Mouse (Mus musculus): ENCODE results near the gene Rfx2. TPM values are rescaled to one million over a fixed set of nuclear protein-coding genes. Genes with fewer than 3 reads are reported as not detected.
A peak's percentile ranks its signal among the peaks of the same experiment; 100 is the strongest.

The Rfx2 gene
- polyA plus RNA-seq, 1 experiment: 13.6 TPM

GRCm38 (mm10) chr17:56858216-56858615 is 27.4 kb upstream of the Rfx2 start:
- Histone ChIP-seq H3K4me3 (ENCODE audit: extremely low read depth, insufficient read depth, insufficient read length) (no peak overlapping the region), H3K4me1 (ENCODE audit: control insufficient read depth, insufficient read depth, insufficient read length) (peaks cover 3% of the 10 kb centered on the region; the same call in 1 of the 2 replicates), H3K36me3 (ENCODE audit: control insufficient read depth, insufficient read depth, low read length) (no peaks in the 10 kb centered on the region), H3K27me3 (ENCODE audit: control insufficient read depth, insufficient read depth, low read length) (no peaks in the 10 kb centered on the region), H3K27ac (ENCODE audit: insufficient read depth, low read length) (no peak overlapping the region)
- TF ChIP-seq CTCF (IDR thresholded peaks at IDR 0.05; ENCODE audit: extremely low read depth, insufficient read depth, insufficient read length, insufficient replicate concordance): peak; percentile 77; the same call in 1 of the 2 replicates
- no peak for TF ChIP-seq POLR2A (IDR thresholded peaks at IDR 0.05; ENCODE audit: low read depth, low read length)
- DNase-seq (ENCODE audit: low read depth in 1 of 2, low spot score in 2 of 2): peak; percentile 41 to 67
- 50% methylated on average over 4 of the region's 4 CpGs for WGBS

- no peak overlapping the region for H3K27ac ChIP-seq (ENCODE audit: insufficient read depth, low read length)
- H3K27me3 ChIP-seq (ENCODE audit: control insufficient read depth, insufficient read depth, low read length): no peaks in the 10 kb centered on the region
- H3K4me3 ChIP-seq (ENCODE audit: extremely low read depth, insufficient read depth, insufficient read length): no peak overlapping the region
- 35% methylated on average over 3 of the region's 3 CpGs for WGBS
- H3K36me3 ChIP-seq (ENCODE audit: control insufficient read depth, insufficient read depth, low read length): no peaks in the 10 kb centered on the region
- no peak for DNase-seq (ENCODE audit: low read depth in 1 of 2, low spot score in 2 of 2)
- TF ChIP-seq CTCF (IDR thresholded peaks at IDR 0.05; ENCODE audit: extremely low read depth, insufficient read depth, insufficient read length, insufficient replicate concordance): no peak
- TF ChIP-seq POLR2A (IDR thresholded peaks at IDR 0.05; ENCODE audit: low read depth, low read length): no peak
- no peaks in the 10 kb centered on the region; the same call in 1 of the 2 replicates for H3K4me1 ChIP-seq (ENCODE audit: control insufficient read depth, insufficient read depth, insufficient read length)
Observed at GRCm38 (mm10) chr17:56855421-56855820, 24.6 kb upstream of the Rfx2 start.

- WGBS: 83% methylated on average over 3 of the region's 3 CpGs
- no peak overlapping the region for H3K27ac ChIP-seq (ENCODE audit: insufficient read depth, low read length)
- TF ChIP-seq CTCF (IDR thresholded peaks at IDR 0.05; ENCODE audit: extremely low read depth, insufficient read depth, insufficient read length, insufficient replicate concordance): no peak
- H3K36me3 ChIP-seq (ENCODE audit: control insufficient read depth, insufficient read depth, low read length): no peaks in the 10 kb centered on the region
- H3K4me3 ChIP-seq (ENCODE audit: extremely low read depth, insufficient read depth, insufficient read length): no peak overlapping the region
- no peaks in the 10 kb centered on the region for H3K4me1 ChIP-seq (ENCODE audit: control insufficient read depth, insufficient read depth, insufficient read length)
- no peak for DNase-seq (ENCODE audit: low read depth in 1 of 2, low spot score in 2 of 2)
- H3K27me3 ChIP-seq (ENCODE audit: control insufficient read depth, insufficient read depth, low read length): no peaks in the 10 kb centered on the region
Observed at GRCm38 (mm10) chr17:56851167-56851566, 20.4 kb upstream of the Rfx2 start.

- DNase-seq (ENCODE audit: low read depth in 1 of 2, low spot score in 2 of 2): no peak
- TF ChIP-seq CTCF (IDR thresholded peaks at IDR 0.05; ENCODE audit: extremely low read depth, insufficient read depth, insufficient read length, insufficient replicate concordance) (no peak), POLR2A (IDR thresholded peaks at IDR 0.05; ENCODE audit: low read depth, low read length) (no peak)
- Histone ChIP-seq H3K36me3 (ENCODE audit: control insufficient read depth, insufficient read depth, low read length) (no peaks in the 10 kb centered on the region), H3K27me3 (ENCODE audit: control insufficient read depth, insufficient read depth, low read length) (no peaks in the 10 kb centered on the region), H3K4me3 (ENCODE audit: extremely low read depth, insufficient read depth, insufficient read length) (no peak overlapping the region), H3K4me1 (ENCODE audit: control insufficient read depth, insufficient read depth, insufficient read length) (no peaks in the 10 kb centered on the region), H3K27ac (ENCODE audit: insufficient read depth, low read length) (no peak overlapping the region)
- 92% methylated on average over 13 of the region's 13 CpGs for WGBS
Observed at GRCm38 (mm10) chr17:56849710-56850109, 18.9 kb upstream of the Rfx2 start.

GRCm38 (mm10) chr17:56848785-56849184 is 18.0 kb upstream of the Rfx2 start:
- Histone ChIP-seq H3K27ac (ENCODE audit: insufficient read depth, low read length) (no peak overlapping the region), H3K27me3 (ENCODE audit: control insufficient read depth, insufficient read depth, low read length) (no peaks in the 10 kb centered on the region), H3K36me3 (ENCODE audit: control insufficient read depth, insufficient read depth, low read length) (no peaks in the 10 kb centered on the region), H3K4me1 (ENCODE audit: control insufficient read depth, insufficient read depth, insufficient read length) (peaks cover 3% of the 10 kb centered on the region; the same call in 1 of the 2 replicates), H3K4me3 (ENCODE audit: extremely low read depth, insufficient read depth, insufficient read length) (no peak overlapping the region)
- no peak for DNase-seq (ENCODE audit: low read depth in 1 of 2, low spot score in 2 of 2)
- 81% methylated on average over 5 of the region's 5 CpGs for WGBS
- no peak for TF ChIP-seq POLR2A (IDR thresholded peaks at IDR 0.05; ENCODE audit: low read depth, low read length)
- no peak for TF ChIP-seq CTCF (IDR thresholded peaks at IDR 0.05; ENCODE audit: extremely low read depth, insufficient read depth, insufficient read length, insufficient replicate concordance)

GRCm38 (mm10) chr17:56843678-56844077 is 12.9 kb upstream of the Rfx2 start:
- Histone ChIP-seq H3K36me3 (ENCODE audit: control insufficient read depth, insufficient read depth, low read length) (no peaks in the 10 kb centered on the region), H3K4me3 (ENCODE audit: extremely low read depth, insufficient read depth, insufficient read length) (no peak overlapping the region), H3K27me3 (ENCODE audit: control insufficient read depth, insufficient read depth, low read length) (no peaks in the 10 kb centered on the region), H3K4me1 (ENCODE audit: control insufficient read depth, insufficient read depth, insufficient read length) (peaks cover 8% of the 10 kb centered on the region; the same call in 1 of the 2 replicates), H3K27ac (ENCODE audit: insufficient read depth, low read length) (no peak overlapping the region)
- TF ChIP-seq CTCF (IDR thresholded peaks at IDR 0.05; ENCODE audit: extremely low read depth, insufficient read depth, insufficient read length, insufficient replicate concordance) (no peak), POLR2A (IDR thresholded peaks at IDR 0.05; ENCODE audit: low read depth, low read length) (no peak)
- 33% methylated on average over 5 of the region's 5 CpGs for WGBS
- DNase-seq (ENCODE audit: low read depth in 1 of 2, low spot score in 2 of 2): no peak

- 56% methylated on average over 5 of the region's 5 CpGs for WGBS
- H3K4me1 ChIP-seq (ENCODE audit: control insufficient read depth, insufficient read depth, insufficient read length): peaks cover 8% of the 10 kb centered on the region; the same call in 1 of the 2 replicates
- no peak for TF ChIP-seq POLR2A (IDR thresholded peaks at IDR 0.05; ENCODE audit: low read depth, low read length)
- TF ChIP-seq CTCF (IDR thresholded peaks at IDR 0.05; ENCODE audit: extremely low read depth, insufficient read depth, insufficient read length, insufficient replicate concordance): no peak
- no peaks in the 10 kb centered on the region for H3K27me3 ChIP-seq (ENCODE audit: control insufficient read depth, insufficient read depth, low read length)
- no peak for DNase-seq (ENCODE audit: low read depth in 1 of 2, low spot score in 2 of 2)
- H3K36me3 ChIP-seq (ENCODE audit: control insufficient read depth, insufficient read depth, low read length): no peaks in the 10 kb centered on the region
- no peak overlapping the region for H3K4me3 ChIP-seq (ENCODE audit: extremely low read depth, insufficient read depth, insufficient read length)
- no peak overlapping the region for H3K27ac ChIP-seq (ENCODE audit: insufficient read depth, low read length)
Observed at GRCm38 (mm10) chr17:56842173-56842572, 11.4 kb upstream of the Rfx2 start.
